Mouse (Mus musculus): ENCODE results near the gene Insrr.
"Not testable (repeated sequence)": the region's sequence is repeated elsewhere in the genome, so short reads cannot be mapped to it uniquely, and the experiment has no call there.

Gene Insrr

DNA sequence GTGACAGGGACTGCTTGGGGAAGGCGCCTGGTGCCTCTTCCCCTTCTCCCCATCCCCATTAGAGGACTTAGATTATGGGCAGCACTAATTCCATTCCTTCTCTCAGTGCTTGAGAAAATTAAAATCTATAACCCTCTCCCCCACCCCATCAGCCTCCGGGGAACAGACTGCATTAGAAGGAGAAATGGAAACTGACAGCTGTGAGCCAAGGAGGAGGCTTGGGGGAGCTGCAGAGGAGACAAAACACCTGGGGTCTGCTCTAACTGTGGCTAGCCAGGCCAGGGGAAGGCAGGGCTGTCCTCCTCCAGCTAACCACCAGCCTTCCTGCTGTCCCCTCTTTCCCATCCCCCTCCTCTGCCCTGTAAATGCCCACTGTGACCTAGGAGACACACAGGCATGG, 17.7 kb upstream of the Insrr start:
- no peak for DNase-seq (ENCODE audit: low spot score)

DNA sequence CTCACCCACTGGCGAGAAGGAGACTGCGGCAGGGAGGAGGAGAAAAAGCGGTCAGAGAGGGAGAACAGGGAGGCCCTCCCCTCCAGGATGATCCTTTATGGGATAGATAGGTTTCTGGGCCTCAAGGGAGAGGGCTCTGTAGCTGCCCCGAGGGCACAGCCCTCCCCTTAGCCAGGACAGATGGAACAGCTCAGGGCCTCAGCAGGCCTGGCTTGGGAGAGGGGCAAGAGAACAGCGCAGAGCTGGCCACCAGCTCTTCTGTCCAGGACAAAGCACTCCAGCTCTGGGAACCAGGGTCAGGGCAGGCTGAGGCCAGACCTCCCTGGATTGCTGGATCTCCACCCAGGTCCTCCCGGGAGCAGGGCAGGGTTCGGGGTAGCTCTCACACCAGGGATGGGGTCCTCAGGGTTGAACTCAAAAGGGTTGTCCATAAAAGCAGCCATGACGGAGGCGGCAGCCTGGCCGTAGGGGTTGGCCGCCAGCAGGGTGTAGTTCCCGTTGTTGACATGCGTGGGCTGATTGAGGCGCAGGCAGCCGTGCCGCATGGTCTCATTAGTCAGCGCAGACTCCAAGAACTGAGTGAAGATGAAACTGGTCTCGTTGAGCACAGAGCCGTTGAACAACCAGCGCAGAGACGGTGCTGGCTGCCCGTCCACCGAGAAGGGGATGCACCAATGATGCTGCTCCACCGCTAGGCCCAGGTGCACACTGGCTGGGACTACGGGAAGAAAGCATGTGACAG, 13.3 kb upstream of the Insrr start:
- DNase-seq (ENCODE audit: low spot score): no peak

- DNase-seq (ENCODE audit: low spot score): no peak
These were observed 11.6 kb upstream of the Insrr start for GRCm38 (mm10) chr3:87785156-87785555.

- DNase-seq (ENCODE audit: low spot score): no peak
These were observed 11.0 kb upstream of the Insrr start for GRCm38 (mm10) chr3:87785626-87786214.

DNA sequence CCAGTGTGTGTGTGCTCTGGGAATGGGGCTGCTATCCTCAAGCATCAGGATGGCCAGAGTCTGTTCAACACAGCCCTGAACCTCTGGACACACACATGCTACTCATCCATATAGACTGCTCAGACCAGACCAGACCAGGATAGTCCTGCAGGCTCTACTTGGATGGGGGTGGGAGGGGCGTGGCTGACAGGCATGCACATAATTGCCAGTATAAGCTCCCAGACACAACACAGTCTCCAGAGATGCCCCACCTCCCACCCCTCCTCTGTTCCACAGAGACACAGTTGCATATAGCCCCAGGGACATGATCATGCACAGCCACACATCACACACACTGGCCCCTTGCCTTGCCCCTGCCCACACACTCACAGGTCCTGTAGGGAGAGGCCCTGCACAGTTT, 7.5 kb upstream of the Insrr start:
- DNase-seq (ENCODE audit: low spot score): no peak

DNA sequence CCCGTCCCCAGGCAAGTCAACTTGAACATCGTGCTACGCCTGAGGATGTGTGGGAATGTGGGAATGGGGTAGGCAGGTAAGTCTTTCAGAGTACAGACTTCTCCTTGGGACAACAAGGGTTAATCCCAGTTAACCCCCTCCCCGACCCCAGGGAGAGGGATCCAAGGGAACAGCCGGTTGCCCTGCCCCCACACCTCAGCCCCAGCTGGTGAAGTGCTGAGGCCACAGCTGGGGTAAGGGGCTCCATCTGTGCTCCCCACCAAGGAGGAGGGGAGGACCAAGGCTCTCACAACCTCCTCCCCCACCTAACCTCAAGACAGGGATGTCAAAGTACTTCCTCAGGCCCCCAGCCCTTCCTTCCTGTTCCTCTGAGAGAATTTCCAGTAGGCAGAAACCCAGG, 7.0 kb upstream of the Insrr start:
- DNase-seq (ENCODE audit: low spot score): no peak

DNA sequence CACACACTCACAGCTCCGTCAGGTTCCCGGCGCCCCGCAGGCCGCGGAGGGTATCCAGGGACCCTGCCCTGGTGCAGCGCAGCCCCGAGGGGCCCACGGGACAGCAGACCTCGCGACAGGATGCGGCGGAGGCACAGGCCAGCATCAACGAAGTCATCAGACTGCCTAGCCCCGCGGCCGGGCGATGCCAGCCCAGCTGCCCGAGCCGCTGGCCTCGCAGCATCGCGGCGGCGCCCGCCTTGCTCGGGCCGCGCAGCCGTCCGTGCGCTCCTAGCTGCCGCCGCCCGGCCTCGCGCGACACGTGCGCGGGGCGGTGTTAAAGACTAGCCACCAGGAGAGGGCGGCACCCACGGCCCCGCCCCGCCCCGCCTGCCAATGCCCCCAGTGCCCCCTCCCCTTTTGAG, 1.8 kb upstream of the Insrr start, which contains the start of gene Ntrk1:
Gene Ntrk1 (minus strand): TSS at position 241 of the 404 bp plus-strand sequence.
- no peak for DNase-seq (ENCODE audit: low spot score)

DNA sequence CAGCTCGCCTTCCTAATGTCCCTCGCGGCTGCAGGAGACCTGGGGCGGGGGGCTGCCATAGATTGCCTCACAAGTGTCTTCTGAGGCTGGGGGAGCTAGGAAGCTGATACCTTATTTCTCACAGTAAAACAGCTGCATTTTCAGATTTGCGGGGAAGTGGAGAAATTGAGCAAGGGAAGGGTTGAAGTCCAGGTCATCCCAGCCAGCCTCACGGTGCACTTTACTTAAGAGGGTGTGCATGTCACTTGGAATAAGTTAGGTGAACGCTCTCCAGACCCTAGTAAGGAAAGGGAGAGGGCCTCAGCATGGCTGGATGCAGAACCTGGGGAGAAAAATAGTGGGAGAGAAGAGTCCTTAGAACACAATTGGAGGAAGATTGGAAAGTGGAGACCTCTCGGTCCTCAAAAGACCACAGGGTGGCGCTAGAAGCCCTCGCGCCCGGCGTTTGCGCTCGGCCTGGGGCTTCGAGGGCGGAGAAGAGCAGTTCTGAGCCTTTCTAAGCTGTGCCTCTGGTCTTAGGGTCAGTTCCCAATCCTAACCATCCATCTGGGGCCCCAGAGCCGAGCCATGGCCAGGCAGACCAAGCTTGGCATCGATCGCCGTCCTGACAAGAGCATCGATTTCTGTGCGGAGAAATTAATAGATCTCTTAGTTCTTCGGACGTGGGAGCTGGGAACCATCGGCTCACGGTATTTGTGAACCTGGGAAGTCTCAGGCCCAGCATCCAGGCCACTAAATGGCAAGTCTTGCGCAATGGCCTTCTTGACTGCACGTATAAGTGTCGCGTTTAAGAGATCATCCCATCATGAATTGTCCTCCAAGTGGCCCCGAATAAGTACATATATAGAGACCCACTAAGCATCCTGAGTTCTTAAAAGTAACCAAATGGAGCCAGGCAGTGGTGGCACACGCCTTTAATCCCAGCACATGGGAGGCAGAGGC, 1.1 kb upstream of the Insrr start:
- DNase-seq (ENCODE audit: low spot score): peak; percentile 39

- no peak for DNase-seq (ENCODE audit: low spot score)
These were observed 4.9 kb downstream of the Insrr start for GRCm38 (mm10) chr3:87801681-87802080.

DNA sequence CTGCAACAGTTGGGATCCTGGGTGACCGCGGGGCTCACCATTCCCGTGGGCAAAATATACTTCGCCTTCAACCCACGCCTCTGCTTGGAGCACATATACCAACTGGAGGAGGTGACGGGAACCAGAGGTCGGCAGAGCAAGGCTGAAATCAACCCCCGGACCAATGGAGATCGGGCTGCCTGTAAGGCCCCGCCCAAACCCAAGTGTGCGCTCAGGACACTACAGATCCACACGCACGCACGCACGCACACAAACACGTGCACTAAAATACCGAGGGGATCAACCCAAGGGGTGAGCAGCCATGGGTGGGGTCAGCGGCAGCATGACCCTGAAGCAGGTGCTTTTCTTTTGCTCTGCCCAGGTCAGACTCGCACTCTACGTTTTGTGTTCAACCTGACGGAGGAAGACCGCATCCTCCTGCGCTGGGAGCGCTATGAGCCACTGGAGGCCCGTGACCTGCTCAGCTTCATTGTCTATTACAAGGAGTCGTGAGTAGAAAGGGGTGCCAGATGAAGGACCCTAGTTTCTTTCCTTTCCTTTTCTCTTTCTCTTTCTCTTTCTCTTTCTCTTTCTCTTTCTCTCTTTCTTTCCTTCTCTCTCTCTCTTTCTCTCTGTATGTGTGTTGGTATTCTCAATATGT, 7.4 kb downstream of the Insrr start:
- no peak for DNase-seq (ENCODE audit: low spot score)

- DNase-seq (ENCODE audit: low spot score): no peak
These were observed 12.7 kb downstream of the Insrr start for GRCm38 (mm10) chr3:87809322-87809962.

GRCm38 (mm10) chr3:87811297-87811696, 14.5 kb downstream of the Insrr start:
- no peak for DNase-seq (ENCODE audit: low spot score)

DNA sequence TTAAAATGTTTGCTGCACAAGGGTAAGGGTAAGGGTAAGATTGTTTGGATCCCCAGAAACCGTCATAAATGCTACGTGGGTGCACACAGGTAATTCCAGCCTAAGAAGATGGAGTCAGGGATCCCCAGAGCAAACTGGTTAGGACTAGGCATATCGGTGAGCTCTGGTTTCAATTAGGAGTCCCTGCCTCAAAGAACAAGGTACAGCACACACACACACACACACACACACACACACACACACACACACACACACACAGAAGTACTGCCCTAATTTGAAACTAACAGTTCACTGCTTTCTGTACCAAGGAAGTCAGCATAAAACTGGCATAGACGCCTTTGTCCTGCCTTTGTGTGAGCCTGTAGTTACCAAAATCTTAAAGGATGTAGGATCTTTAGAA, 15.7 kb downstream of the Insrr start:
- no peak for DNase-seq (ENCODE audit: low spot score)

DNA sequence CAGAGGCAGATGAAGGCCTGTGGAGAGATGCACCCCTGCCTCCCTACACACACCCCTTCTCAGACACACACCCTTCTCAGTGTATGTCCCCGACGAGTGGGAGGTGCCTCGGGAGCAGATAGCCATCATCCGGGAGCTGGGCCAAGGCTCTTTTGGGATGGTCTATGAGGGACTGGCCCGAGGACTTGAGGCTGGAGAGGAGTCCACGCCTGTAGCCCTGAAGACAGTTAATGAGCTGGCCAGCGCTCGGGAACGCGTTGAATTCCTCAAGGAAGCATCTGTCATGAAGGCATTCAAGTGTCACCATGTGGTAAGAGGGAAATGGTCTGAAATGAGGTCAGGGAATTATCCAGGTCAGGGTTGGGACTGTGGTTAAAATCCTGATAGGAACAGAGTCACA, 16.1 kb downstream of the Insrr start:
- DNase-seq (ENCODE audit: low spot score): no peak

DNA sequence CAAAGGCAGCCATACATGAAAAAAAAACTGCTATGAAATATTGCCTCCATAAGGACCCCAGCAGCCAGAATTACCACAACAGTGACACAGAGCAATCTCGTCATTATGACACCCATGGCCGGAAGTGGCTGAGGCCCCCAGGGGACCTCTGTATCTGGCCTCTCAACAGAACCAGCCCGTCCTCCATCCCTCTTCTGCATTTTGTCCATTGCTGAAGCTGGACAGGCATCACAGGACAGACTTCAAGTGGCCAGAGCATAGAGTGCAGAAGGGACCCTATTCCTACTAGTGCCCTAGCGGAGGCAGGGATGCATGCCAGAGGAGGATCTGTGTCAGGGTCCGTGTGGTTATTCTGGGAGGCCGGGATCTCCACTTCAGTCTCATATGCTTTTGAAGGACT, 19.4 kb downstream of the Insrr start:
- no peak for DNase-seq (ENCODE audit: low spot score)

GRCm38 (mm10) chr3:87816646-87817093, 19.9 kb downstream of the Insrr start:
- DNase-seq (ENCODE audit: low spot score): peak; percentile 46

- DNase-seq (ENCODE audit: low spot score): no peak
These were observed 21.5 kb downstream of the Insrr start for GRCm38 (mm10) chr3:87818226-87818625.

DNA sequence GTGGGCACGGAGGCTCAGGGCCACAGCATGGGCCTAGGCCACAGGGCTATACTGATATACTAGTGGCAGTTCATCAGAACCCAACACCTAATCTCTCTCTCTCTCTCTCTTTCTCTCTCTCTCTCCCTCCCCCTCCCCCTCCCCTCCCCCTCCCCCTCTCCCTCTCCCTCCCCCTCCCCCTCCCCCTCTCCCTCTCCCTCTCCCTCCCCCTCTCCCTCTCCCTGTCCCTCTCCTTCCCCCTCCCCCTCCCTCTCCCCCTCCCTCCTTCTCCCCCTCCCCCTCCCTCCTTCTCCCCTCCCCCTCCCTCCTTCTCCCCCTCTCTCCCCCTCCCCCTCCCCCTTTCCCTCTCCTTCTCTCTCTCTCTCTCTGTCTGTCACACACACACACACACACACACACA, 27.5 kb downstream of the Insrr start, which contains the start of gene Pear1:
Gene Pear1 (minus strand): TSS at position 101 of the 400 bp plus-strand sequence.
- not testable (repeated sequence) for DNase-seq (ENCODE audit: low spot score)

DNA sequence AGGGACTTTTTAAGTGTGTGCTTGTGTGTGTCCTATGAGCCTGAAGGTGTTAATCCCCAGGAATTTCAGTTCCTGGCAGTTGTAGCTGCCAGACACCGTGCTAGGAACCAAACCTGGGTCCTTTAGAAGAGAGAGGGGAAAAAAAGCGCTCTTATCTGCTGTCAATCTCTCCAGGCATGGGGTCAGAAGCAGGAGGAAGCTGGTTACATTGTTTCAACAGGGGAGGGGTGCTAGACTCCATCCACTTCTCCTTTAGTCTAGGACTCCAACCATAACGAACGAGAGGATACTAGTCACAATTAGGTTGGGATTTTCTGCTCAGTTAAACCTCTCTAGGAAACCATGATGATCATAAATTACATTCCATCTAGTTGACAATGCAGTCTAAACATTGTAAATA, 31.7 kb downstream of the Insrr start:
- no peak for DNase-seq (ENCODE audit: low spot score)

GRCm38 (mm10) chr3:87829025-87829424, 32.3 kb downstream of the Insrr start:
- DNase-seq (ENCODE audit: low spot score): no peak

- no peak for DNase-seq (ENCODE audit: low spot score)
These were observed 35.5 kb downstream of the Insrr start for GRCm38 (mm10) chr3:87832109-87832859.

Data from ovary, postnatal 10 days (tissue).